Mouse (Mus musculus) liver, embryonic 16.5 days (tissue): ENCODE measurements around the gene Ly6g6e. TPM values are rescaled to one million over a fixed set of nuclear protein-coding genes. Genes with fewer than 3 reads are reported as not detected.
A peak's percentile ranks its signal among the peaks of the same experiment; 100 is the strongest.

Experiments
- ATAC-seq: fragments of 200-750 bp; cut with Nextera tagmentation; 2 replicates; pipeline ENCODE4 v1.8.0; 2017; ENCODE audit warnings: low read depth, mild to moderate bottlenecking, moderate number of reproducible peaks, moderate library complexity
- H3K27ac ChIP-seq: fragments of 300-500 bp; sonication (generic); 2 replicates; pipeline ENCODE4 v1.5.1; 2014; ENCODE audit warnings: mild to moderate bottlenecking, low read length
- H3K27me3 ChIP-seq: fragments of 300-500 bp; sonication (generic); 2 replicates; pipeline ENCODE4 v1.6.1; 2014; ENCODE audit warnings: low read depth, low read length, mixed read lengths; ENCODE audit not compliant: control insufficient read depth, insufficient read depth
- H3K36me3 ChIP-seq: fragments of 300-500 bp; sonication (generic); 2 replicates; pipeline ENCODE4 v1.6.1; 2014; ENCODE audit warnings: mild to moderate bottlenecking; ENCODE audit not compliant: control insufficient read depth, insufficient read depth
- H3K4me1 ChIP-seq: fragments of 300-500 bp; sonication (generic); 2 replicates; pipeline ENCODE4 v1.6.1; 2014; ENCODE audit warnings: low read depth, low read length, mixed read lengths; ENCODE audit not compliant: control insufficient read depth
- H3K4me2 ChIP-seq: fragments of 300-500 bp; sonication (generic); 2 replicates; pipeline ENCODE4 v1.6.1; 2014; ENCODE audit warnings: low read depth, low read length, mixed read lengths
- H3K4me3 ChIP-seq: fragments of 300-500 bp; sonication (generic); 2 replicates; pipeline ENCODE4 v1.5.1; 2014; ENCODE audit warnings: low read depth, mild to moderate bottlenecking, low read length
- H3K9ac ChIP-seq: fragments of 300-500 bp; sonication (generic); 2 replicates; pipeline ENCODE4 v1.6.1; 2014; ENCODE audit warnings: low read depth, low read length
- H3K9me3 ChIP-seq: fragments of 300-500 bp; sonication (generic); replicated peaks from 2 replicates; pipeline ENCODE4 v1.6.1; 2016; ENCODE audit warnings: low read length; ENCODE audit not compliant: control insufficient read depth
- WGBS: fragments of 180-500 bp; shearing (Covaris S2); extraction: QIAGEN DNeasy Blood & Tissue Kit; methylation state at CpG from one replicate; pipeline ENCODE4 v1.1.7; 2014; ENCODE audit not compliant: insufficient replicate concordance; 5-methylcytosine and 5-hydroxymethylcytosine counted together
- polyA plus RNA-seq: library from polyadenylated mRNA; unstranded; fragments of >200 nt; fragmentation: Nextera tagmentation; extraction: Ambion mirVana; gene quantifications from 2 replicates; pipeline ENCODE4 v1.2.1, GENCODE M21; 2015

The Ly6g6e gene
- polyA plus RNA-seq, 1 experiment from 2014 or later = 0.17 TPM

DNA sequence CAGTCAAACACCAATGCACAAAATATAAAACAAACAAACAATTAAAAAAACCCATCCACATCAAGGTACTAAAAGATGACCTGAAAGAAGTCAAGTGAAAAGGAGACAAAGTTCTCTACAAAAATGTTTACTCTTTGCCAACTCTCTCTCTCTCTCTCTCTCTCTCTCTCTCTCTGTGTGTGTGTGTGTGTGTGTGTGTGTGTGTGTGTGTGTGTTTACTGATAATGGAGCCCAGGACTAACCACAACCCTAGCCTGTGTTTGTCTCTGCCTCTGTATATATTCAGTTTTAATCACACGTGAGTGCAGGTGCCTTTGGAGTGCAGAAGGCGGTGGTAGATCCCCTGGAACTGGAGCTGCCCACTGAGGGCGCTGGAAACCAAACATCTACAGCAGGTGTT is 19.6 kb upstream of the Ly6g6e start:
- H3K4me2 ChIP-seq = no peak overlapping the region
- whole genome bisulfite sequencing = 28% methylated on average over 3 of the region's 3 CpGs
- no peak for ATAC-seq
- H3K4me3 ChIP-seq = no peak overlapping the region
- peaks cover 47% of the 10 kb centered on the region for H3K4me1 ChIP-seq
- peaks cover 42% of the 10 kb centered on the region for H3K36me3 ChIP-seq
- H3K9me3 ChIP-seq = no peaks in the 10 kb centered on the region
- no peak overlapping the region for H3K9ac ChIP-seq
- peaks cover 4% of the 10 kb centered on the region; the same call in 1 of the 2 replicates for H3K27me3 ChIP-seq
- no peak overlapping the region for H3K27ac ChIP-seq

DNA sequence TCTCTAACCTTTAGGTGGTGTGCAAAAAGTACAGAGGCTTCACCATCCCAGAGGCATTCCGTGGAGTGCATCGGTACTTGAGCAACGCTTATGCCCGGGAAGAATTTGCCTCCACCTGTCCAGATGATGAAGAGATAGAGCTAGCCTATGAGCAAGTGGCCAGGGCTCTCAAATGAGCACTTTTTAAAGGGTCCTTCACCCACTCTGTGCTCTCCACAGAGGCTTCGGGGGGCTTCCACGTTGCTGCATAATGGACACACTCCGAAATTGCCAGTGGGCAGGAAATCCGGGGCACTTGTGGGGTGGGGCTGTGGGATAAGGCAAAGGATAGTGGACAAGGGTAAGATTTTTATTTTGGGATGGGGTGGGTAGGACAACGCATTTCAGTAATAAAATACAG is 18.4 kb upstream of the Ly6g6e start:
- H3K9ac ChIP-seq = no peak overlapping the region

DNA sequence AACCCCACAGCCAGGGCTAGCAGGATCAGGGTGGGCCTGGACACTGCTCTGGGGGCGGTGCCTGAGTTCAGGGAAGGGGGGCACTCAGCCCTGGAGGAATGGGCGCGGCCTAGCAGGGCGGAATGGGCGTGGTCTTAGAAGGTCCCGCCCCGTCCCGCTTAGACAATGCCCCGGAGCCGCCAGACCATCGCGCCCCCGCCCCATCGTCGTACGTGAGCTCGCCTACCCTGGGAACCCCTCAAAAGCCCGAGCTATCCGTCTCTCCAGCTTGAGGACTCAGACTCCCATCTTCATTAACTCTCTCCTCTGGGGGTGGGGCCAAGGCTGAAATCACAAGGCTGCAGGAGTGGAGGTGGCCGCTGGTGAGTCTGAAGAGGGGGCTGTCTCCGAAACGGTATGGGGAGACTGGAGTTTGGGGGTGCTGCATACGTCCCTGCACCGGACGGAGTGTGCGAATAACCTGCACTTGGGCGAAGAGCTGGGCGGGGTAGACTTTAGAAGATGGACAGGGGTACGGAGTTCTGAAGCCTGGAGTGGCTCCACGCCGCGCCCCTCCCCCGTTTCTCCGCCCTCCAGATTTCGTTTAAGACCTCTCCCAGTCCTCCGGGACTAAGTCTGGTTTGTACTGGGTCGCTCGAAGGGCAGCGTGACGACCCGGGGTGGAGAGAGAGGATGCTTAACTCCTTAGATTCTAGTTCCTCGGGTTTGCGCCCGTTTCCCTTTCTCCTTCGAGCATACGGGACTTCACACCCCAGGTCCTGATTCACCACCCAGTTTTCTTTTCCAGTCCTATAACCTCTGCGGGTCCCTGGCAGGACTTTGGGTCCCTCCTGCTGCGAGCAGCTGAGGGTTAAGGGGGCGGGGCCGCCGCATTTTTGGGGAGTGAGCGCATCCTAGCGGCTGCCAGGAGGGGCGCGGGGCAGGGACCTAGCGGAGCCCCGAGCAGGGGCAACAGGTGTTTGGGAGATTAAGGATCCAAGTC is 17.5 kb upstream of the Ly6g6e start, which contains the start of gene Ddah2:
TSS of gene Ddah2 (plus strand) at position 125 of the 982 bp plus-strand sequence.
- H3K27me3 ChIP-seq = peaks cover 19% of the 10 kb centered on the region
- H3K9me3 ChIP-seq = no peaks in the 10 kb centered on the region
- H3K36me3 ChIP-seq = peaks cover 22% of the 10 kb centered on the region
- H3K4me1 ChIP-seq = peaks cover 39% of the 10 kb centered on the region
- WGBS = under 1% methylated on average over 57 of the region's 57 CpGs
- H3K4me2 ChIP-seq = peak within 1 kb of the TSS; percentile 85
- peak within 1 kb of the TSS; percentile 60 for H3K4me3 ChIP-seq
- peak within 1 kb of the TSS; percentile 52 for H3K27ac ChIP-seq
- peak within 1 kb of the TSS; percentile 59 for H3K9ac ChIP-seq
- ATAC-seq = peak; percentile 77

More for the DNA sequence above, 18.4 kb upstream of the Ly6g6e start:
- WGBS = 63% methylated on average over 9 of the region's 9 CpGs
- no peak for ATAC-seq
- peaks cover 31% of the 10 kb centered on the region for H3K36me3 ChIP-seq
- H3K27ac ChIP-seq = no peak overlapping the region; the same call in 1 of the 2 replicates
- no peaks in the 10 kb centered on the region for H3K9me3 ChIP-seq
- peaks cover 39% of the 10 kb centered on the region for H3K4me1 ChIP-seq
- H3K4me3 ChIP-seq = no peak overlapping the region
- no peak overlapping the region for H3K4me2 ChIP-seq
- peaks cover 10% of the 10 kb centered on the region; the same call in 1 of the 2 replicates for H3K27me3 ChIP-seq

DNA sequence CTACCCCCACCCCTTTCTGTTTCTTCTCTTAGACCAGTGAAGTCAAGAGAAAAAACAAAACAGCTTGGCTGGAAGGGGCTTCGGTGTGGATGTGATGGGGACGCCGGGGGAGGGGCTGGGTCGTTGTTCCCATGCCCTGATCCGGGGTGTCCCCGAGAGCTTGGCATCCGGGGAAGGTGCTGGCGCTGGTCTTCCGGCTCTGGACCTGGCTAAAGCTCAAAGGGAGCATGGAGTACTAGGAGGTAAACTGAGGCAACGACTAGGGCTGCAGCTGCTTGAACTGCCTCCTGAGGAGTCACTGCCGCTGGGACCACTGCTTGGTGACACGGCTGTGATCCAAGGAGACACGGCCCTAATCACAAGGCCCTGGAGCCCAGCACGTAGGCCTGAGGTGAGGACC is 16.6 kb upstream of the Ly6g6e start:
- H3K27ac ChIP-seq = no peak overlapping the region
- peaks cover 46% of the 10 kb centered on the region for H3K4me1 ChIP-seq
- peaks cover 27% of the 10 kb centered on the region for H3K27me3 ChIP-seq
- no peak for ATAC-seq
- H3K9me3 ChIP-seq = no peaks in the 10 kb centered on the region
- H3K9ac ChIP-seq = no peak overlapping the region
- WGBS = 42% methylated on average over 14 of the region's 14 CpGs
- peaks cover 16% of the 10 kb centered on the region for H3K36me3 ChIP-seq
- H3K4me3 ChIP-seq = peak overlapping the region; percentile 60
- H3K4me2 ChIP-seq = peak overlapping the region; percentile 85

DNA sequence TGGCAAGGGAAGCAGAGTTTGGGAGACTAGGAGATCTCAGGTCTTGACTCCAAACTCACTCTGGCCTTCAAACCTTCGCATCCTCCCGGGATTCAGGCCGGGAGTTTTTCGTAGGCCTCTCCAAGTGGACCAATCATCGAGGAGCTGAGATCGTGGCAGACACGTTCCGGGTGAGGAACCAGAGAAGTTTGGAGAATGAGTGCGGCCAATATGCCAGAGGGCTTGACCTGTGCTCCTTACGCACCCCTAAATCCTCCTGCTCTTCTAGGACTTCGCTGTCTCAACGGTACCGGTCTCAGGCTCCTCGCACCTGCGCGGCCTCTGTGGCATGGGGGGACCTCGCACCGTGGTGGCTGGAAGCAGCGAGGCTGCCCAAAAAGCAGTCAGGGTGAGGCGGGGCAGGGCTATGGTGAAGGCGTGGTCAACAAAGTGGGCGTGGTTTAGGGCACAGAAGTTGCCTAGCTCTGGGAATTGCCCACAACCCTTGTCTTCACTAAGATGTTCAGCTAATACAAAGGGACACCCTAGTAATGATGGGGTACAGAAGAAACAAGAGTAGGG is 15.9 kb upstream of the Ly6g6e start:
- ATAC-seq = no peak
- no peak overlapping the region for H3K4me3 ChIP-seq
- H3K4me2 ChIP-seq = 0 out of 2 replicates have a peak overlapping the region, but pooled peaks have one; percentile 8

DNA sequence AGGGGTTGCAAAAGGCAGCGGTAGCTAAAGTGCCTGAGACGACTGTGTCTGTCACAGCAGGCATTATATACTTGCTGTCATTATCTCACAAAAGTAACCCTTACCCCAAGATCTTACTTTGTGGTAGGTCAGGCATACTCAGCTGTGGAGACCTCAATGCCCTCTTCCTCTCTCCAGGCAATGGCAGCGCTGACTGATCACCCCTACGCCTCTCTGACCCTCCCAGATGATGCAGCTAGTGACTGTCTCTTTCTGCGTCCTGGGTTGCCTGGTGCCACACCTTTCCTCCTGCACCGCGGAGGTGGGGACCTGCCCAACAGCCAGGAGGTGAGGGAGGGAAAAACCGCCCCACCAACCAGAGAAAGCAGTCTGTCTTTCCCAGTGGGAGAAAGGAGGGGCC is 15.4 kb upstream of the Ly6g6e start:
- H3K4me1 ChIP-seq = peaks cover 51% of the 10 kb centered on the region
- H3K9me3 ChIP-seq = no peaks in the 10 kb centered on the region
- no peak overlapping the region for H3K9ac ChIP-seq
- peaks cover 6% of the 10 kb centered on the region for H3K36me3 ChIP-seq
- 76% methylated on average over 8 of the region's 8 CpGs for WGBS
- H3K4me3 ChIP-seq = no peak overlapping the region
- no peak overlapping the region for H3K27ac ChIP-seq
- H3K4me2 ChIP-seq = no peak overlapping the region
- peaks cover 40% of the 10 kb centered on the region for H3K27me3 ChIP-seq
- ATAC-seq = no peak

More for the DNA sequence above, 15.9 kb upstream of the Ly6g6e start:
- Histone ChIP-seq H3K9ac (no peak overlapping the region), H3K27ac (no peak overlapping the region), H3K9me3 (no peaks in the 10 kb centered on the region), H3K27me3 (peaks cover 35% of the 10 kb centered on the region), H3K4me1 (peaks cover 50% of the 10 kb centered on the region), H3K36me3 (peaks cover 11% of the 10 kb centered on the region)
- 67% methylated on average over 22 of the region's 22 CpGs for WGBS

DNA sequence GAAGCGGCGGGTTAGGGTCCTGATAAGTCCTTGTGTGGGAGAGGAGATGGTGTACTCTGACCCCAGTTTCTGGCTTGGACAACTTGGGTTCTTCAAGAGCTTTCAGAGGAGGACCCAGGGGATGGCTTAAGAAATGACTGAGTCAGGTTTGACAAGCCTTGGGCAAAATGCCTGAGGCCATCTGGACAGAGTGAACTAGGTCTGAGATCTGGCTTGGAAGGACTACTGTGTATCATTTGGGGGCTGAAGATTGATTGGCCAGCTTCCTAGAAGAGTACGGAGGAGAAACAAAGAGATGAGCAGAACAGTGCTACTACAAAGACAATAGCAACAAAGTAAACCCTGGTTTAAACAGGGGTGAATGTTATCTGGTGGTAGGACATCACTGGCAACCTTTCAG is 13.2 kb upstream of the Ly6g6e start:
- H3K9ac ChIP-seq = no peak overlapping the region
- peaks cover 60% of the 10 kb centered on the region for H3K27me3 ChIP-seq
- H3K4me2 ChIP-seq = no peak overlapping the region
- H3K4me1 ChIP-seq = peaks cover 44% of the 10 kb centered on the region
- ATAC-seq = no peak
- H3K27ac ChIP-seq = no peak overlapping the region
- no peak overlapping the region for H3K4me3 ChIP-seq
- no peaks in the 10 kb centered on the region for H3K9me3 ChIP-seq
- 70% methylated on average over 3 of the region's 3 CpGs for WGBS
- peaks cover under 1% of the 10 kb centered on the region for H3K36me3 ChIP-seq

DNA sequence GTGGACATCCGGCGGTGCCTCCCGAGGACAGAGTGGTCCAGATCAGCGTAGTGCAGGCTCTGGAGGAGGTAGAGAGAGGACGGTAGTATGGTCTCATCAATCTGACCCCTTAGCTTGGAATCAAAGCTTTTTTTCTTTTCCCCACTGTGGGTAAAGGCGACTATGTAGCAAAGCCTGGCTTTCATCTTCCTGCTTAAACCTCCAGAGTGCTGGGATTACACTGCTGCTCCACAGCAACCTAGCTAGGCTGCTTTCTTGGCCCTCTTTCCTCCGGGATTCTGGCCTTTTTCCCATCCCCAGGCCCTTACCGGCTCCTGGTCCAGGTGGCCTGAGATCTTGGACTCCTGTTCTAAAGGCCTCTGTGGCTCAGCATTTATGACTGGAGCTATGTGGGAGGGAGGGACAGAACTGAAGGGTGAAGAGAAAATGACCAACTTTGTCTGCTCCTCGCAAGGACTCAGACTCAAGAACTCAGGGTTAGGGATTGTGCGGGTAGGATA is 12.3 kb upstream of the Ly6g6e start:
- Histone ChIP-seq H3K36me3 (no peaks in the 10 kb centered on the region), H3K4me2 (peak overlapping the region; percentile 64), H3K4me3 (peak overlapping the region; percentile 52; the same call in 1 of the 2 replicates), H3K4me1 (peaks cover 35% of the 10 kb centered on the region), H3K9me3 (no peaks in the 10 kb centered on the region), H3K9ac (no peak overlapping the region), H3K27me3 (peaks cover 65% of the 10 kb centered on the region), H3K27ac (no peak overlapping the region)
- no peak for ATAC-seq
- 27% methylated on average over 10 of the region's 10 CpGs for WGBS
